Mouse (Mus musculus): ENCODE measurements at regions not wholly inside any gene's neighbourhood (a gene's known extent, or its start where the extent isn't known, plus 50 kb on each side); places are given as distances from the start of the nearest gene placed in this dataset.

DNA sequence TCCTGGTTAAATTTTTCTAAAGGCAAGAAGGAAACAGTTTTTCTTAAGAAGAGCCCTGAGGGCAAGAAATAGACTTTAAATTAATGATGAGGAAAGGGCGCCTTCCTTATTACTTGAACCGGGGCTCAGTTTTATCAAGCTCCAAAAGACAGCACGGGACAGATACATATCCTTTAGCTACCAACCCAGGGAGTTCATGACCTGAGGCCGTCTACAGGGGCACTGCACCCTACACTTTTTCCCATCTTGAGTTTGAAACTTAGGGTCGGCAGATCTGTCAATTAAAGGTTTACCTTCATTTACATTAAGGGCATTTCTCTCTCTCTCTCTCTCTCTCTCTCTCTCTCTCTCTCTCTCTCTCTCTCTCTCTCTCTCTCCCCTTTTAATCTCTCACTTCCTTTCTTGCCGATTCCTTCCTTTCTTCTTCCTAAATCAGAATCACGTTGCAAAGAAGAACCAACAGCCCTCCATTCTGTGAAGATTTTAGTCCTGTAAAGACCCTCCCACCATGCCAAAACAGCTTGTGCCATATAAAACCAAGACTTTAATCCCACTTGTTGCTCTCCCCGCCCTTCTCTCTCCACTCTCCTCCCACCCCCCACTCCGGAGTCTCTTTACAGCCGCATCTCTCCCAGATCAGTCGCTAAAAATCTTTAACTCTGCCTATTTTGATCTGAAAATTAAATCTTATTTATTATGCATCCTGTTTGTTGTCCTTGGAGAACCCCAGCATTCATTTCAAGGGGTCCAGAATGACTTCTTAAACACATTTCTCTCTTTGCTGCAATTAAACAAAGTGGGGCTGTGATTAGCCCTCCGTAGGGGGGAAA lies 185.5 kb upstream of the Sp8 start:
- no peak for DNase-seq
- intact Hi-C loops (cut with DNase I; ENCODE audit: low total_unique reads), result no loop called here

DNA sequence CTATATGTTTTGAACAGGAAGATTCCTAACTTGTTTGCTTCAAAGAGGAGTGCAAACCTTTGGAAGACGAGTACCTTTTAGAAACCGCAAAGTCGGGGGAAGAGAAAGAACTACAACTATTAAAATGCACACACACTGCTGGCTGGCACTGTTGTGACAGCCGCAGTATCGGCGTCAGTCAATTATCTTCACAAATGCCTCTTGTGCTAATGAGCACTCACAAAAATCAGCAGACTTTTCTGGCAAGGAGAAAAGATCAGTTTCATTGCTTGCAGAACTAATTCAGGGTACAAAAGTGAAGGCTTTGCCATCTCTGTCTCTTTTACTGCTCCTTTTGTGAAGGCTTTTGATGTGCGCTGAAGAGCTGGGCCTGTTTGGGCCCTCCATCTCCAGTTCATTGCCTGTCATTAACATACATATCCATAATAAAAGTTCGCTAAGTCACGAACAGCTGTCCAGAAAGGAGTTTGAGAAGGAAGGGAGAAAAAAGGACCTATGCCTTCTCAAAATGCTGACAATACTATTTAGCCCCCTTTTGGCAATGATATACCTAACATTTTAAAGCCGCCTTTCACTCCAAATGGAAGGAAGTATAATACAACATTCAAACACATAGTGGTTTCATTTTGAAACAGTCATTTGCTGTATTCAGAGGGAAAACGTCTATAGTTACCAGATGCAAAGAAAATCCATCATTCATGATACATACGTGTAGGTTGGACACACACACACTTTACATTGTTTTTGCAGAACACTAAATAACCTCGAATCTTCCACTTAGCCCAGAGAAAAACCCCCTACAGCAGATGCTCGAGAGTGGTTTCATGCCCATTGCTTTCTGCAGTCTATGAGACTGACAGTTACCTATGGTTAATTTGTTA lies 186.6 kb upstream of the Sp8 start:
- intact Hi-C loops (cut with DNase I; ENCODE audit: low total_unique reads), result no loop called here
- DNase-seq, result no peak

DNA sequence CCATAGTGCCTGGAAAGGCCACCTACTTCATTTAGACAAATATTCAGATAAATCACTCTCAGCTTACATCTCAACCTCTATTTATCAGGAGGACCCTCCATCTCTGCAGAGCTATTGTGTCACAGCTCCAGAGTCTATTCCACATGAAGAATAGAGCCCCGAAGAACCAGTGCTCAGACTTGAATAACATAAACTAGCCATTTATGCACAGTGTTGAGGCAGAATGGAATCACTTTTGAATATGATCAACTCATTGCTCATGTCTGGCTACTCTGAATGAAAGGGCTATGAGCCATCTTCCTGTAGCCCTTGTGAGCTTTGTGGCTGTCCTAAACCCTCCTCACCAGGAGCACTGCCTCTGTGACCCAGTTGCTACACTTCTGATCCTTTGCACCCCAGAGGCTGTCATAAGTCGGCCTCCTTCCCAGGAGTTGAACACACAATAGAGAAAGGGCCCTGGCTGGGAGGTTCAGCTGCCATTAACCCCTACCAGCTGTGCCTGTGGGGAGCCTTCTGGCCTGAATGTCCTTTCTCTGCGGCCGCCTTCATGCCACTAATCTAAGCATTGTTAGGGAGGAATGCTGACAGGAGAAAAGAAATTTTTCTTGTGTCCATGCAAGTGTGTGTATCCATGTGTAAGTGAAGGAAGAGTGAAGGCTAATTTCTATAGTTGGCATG lies 195.5 kb upstream of the Sp8 start:
- intact Hi-C loops (cut with DNase I; ENCODE audit: low total_unique reads), result no loop called here
- no peak for DNase-seq

DNA sequence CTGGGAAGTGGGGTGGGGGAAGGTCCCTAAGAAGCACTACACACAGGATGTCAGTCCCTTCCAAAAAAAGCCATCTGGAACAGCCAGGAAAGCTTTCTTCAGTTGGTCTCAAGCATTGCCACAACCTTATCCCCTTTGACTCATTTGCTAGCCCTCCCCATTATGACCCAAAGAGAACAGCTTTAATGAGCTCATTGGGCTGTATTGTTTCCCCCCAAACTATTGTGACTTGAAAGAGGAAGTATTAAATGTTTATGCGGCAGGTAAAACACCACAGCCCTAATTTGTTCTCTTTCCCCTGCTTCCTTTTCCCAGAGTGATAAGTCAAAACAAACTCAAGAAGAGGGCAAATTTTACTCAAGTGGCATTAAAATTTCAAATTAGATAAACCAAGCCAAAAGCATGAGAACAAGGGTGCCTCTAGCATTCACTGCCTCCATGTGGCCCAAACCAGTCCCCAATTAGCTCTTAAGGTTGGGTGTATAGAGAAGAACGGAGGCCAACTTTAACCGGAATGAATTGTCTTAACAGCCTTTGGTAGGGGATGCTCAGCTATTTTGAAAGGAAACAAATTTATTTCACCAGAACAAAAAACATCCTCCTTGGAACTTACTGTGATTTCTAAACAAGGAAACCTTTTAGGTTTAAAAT lies 196.7 kb upstream of the Sp8 start:
- intact Hi-C loops (cut with DNase I; ENCODE audit: low total_unique reads), result no loop called here
- no peak for DNase-seq

DNA sequence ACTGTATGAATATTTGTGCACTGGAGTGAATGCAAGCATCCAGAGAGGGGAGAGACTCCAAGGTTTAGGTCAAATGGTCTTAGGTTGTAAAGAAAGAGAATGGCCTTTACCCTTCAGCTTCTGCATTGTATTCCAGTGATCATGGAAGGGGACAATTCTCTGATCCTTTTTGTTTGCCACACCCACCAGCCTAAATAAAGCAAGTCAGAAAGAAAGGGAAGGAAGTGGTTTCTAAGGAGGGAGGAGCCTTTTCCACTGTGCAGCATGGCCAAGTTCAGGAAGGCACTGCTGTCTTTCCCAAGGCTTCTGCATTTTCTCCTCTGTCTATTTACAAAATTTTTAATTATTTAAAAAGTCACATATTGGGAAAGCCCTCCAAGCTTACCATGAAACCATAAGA lies 197.5 kb upstream of the Sp8 start:
- intact Hi-C loops (cut with DNase I; ENCODE audit: low total_unique reads), result no loop called here
- DNase-seq, result no peak

DNA sequence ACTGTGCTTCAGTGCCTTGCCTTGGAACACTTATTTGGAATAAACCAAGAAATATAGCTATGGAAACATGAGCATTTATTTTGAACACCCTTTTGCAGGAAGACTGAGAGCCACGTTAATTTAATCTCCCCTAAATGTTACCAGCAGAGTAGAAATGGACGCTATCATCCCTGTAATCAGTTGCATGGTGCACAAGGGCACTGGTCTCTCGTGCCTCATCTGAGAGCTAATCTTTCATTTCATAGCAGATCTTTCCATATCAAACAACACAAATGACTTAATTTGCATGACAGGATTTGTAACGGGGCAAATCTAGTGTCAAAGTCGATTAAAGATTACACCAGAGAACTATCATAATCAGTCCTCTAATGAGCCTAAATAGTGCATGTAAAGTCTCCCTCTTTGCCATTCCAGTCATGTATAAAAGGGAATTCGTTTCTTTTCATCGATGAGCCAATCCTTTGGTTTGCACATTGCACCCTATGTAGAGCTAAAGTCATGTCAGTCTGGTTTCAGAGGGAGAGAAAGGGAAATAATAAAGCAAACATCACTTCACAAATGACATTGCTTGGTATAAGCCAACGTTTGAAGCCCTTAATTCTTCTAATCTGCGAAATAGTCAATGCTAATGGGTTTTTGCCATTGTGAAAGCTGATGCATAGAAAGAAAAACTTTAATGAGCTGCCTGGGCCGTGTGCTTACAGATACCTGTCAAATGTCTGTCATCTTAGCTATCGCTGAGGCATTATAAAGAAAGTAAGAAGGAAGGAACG lies 198.7 kb upstream of the Sp8 start:
- no peak for DNase-seq
- intact Hi-C loops (cut with DNase I; ENCODE audit: low total_unique reads), result no loop called here

DNA sequence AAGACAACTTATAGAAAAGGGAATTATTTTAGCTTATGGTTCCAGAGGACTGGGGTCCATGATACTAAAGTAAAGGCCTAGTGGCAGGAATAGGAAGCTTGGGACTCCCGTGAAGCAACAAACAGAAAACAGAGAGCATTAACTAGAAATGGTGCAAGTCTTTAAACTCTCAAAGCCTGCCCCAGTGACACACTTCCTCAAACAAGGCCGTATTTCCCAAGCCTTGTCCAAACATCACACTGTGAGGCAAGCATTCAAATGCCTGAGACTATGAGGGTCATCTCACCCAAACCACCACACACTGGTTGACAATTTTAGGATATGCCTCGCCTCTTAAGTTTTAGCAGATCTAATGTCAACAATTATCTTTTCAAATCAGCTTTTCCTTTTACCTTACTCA lies 205.2 kb upstream of the Sp8 start:
- DNase-seq, result no peak
- intact Hi-C loops (cut with DNase I; ENCODE audit: low total_unique reads), result no loop called here

DNA sequence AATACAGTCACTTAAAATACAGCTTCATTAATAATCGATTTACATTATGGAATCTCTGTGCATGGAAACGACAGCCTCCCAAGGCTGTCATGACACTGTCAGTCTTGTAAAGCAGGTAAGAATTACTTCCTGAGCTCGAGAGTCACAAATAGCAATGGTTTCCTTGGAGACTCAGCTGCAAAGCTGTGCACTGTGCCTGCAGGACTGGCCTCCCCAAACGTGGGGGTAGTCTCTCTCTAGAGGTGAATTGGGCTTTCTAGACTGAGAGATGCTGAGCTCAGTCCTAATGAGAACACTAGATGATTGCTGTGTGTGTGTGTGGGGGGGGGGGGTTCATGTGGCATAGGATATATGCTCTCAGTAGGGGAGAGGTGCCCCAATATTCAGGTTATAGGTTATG lies 208.9 kb upstream of the Sp8 start:
- DNase-seq, result no peak
- intact Hi-C loops (cut with DNase I; ENCODE audit: low total_unique reads), result no loop called here

DNA sequence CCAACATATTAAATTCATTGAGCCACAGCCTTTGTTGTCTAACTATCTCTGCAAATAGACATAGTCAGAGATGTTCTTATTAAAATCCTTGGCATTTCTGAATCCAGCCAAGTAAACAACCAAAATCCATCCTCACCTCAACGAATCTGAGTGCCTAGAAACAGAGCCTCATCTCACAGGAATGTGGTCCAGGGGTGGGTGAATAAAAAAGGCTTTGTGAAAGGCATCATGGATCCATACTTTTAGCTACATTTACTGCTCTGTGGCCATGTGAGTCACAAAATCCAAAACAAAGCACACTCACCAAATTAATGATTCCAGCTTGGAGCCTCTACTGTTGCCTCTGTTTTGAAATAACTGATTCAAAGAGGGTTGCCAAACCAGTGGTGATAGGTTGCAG lies 210.7 kb upstream of the Sp8 start:
- no peak for DNase-seq
- intact Hi-C loops (cut with DNase I; ENCODE audit: low total_unique reads), result no loop called here

DNA sequence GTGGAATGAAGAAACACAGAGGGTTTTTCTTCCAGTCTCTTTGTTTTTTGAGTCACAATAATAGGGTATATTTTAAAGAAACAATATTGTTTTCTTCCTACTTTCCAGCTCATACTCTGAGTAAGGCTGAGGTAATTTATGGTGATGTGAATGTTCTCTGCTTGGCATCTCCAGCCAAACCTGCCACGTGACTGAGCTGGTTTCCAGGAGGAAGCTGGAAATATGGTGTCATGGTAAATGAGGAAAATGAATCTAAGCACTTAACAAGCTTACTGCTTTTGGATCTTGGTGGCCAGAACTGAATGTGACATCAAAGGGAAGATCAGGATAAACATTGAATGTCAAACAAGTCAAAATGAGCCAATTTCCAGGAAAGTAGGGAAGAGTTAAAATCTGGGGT lies 215.8 kb upstream of the Sp8 start:
- intact Hi-C loops (cut with DNase I; ENCODE audit: low total_unique reads), result no loop called here
- DNase-seq, result no peak

DNA sequence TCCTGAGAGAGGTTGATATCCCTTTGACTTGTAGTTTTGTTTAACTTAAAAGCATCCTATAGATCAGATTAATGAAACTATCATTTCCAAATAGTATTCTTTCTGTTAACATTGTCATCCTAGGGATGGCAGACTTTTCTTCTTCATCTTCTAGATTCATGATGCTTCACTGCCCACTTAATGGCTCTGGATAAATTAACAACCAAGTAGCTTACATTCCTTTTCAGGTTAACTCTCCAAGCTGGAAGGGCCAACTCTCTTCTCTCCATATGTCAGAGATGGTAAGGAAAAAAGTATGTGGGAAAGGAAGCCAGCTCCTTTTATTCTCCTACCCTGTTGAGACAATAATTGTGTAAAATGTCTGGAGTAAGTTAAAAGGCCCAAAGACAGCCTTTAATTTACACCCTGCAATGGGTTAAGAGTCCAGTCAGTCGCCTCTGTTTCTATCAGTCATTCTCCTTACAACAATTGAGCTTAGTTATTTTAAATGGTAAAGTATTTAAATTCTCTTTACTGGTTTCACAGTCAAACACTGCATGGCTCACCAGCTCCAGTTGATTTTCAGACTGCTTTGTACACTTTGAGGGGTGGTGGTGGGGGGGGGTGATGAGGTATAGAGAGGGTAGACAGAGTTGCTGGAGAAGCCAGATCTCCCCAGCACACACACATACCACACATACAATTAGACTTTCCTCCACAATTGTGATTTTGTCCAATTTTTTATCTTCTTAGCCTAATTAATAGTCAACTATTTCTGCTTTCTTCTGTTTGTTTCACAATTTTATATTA lies 224.2 kb upstream of the Sp8 start:
- intact Hi-C loops (cut with DNase I; ENCODE audit: low total_unique reads), result no loop called here
- DNase-seq, result no peak

DNA sequence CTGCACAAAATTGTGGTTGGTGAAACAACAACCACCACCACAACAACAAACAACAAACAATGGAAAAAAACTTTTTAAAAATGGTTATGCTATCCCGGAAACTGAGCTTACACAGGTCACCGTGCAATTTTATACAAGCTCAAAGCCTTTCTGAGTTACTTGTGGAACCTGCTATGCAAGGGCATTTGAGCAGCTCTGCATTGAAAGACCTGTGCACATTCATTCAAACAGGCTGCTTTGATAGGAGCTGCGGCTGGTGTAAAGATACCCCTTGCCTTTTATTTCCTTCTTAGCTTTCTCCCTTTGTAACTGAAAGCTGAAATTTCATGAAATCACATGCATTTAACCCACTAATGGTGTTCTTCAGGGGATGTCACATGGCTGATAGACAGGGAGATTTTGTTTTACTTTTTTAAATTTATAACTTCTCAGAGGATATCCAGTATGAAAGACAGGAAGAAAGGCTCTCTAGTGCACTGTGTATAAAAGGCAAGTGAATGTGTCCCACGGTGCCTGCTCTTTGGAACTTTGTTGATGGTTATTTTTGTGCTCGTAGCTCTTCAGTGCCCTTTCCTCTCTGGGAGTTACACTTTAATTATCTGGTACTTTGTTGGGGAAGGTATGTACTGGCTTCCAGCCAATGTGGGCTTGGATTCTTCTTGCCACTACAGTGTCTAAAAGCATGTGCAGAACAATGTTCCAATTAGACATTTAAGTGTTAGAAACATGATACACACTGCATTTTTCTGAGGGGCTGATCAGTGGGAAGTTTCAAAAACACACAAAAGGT lies 225.1 kb upstream of the Sp8 start:
- no peak for DNase-seq
- intact Hi-C loops (cut with DNase I; ENCODE audit: low total_unique reads), result no loop called here

DNA sequence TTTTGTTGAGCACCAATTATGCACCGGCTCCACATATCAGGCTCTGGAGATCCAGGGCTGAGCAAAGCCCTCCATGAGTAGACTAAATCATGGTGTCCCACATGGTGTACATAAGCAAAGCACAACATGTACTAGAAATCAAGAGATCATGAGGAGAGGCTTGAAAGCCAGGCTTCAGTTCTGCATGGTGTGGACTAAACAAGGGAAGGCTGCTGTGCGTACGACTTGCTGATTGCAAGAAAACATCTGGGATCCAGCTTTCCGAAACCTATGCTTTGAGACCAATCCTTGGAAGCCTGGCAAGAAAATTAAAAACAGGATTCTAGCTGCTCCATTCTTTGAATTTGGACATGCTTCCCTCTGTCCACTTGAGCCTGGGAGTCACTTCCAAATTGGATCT lies 249.1 kb upstream of the Sp8 start:
- intact Hi-C loops (cut with DNase I; ENCODE audit: low total_unique reads), result no loop called here
- DNase-seq, result no peak

DNA sequence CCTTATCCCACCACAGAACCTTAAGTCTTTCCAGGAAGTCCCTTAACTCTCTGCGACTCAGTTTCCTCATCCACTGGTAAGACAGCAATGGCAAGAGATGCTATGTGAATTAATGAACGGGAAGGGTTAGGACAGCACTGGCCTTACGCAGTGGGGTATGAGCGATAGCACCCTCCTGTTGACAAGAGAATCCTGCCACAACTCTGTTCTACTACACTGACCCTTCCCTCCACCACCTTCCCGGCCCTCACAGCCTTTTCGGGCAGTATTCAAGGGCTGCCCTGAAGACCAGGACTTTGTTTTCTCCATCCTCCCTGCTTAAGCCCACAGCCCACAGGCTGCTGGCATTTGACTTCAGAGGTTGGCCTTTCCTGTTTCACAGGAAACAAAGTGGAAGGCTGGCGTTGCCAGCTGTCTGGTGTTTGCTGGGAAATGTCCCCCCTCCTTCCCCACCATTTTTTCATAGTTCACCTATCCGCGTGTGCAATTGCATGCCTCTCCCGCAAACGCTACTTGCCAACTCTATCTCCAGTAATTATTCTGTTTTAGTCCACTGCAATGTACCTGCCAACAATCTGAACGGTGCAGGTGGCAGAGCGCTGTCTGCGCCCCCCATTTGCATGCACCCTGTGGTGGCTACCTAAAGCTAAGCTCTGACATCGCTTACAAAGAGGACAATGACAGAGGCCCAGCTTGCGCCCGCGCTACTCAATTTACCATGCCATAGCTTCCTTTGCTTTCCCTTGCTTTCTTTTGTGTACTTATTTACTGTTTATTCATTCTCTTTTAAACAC lies 251.2 kb upstream of the Sp8 start:
- intact Hi-C loops (cut with DNase I; ENCODE audit: low total_unique reads), result no loop called here

DNA sequence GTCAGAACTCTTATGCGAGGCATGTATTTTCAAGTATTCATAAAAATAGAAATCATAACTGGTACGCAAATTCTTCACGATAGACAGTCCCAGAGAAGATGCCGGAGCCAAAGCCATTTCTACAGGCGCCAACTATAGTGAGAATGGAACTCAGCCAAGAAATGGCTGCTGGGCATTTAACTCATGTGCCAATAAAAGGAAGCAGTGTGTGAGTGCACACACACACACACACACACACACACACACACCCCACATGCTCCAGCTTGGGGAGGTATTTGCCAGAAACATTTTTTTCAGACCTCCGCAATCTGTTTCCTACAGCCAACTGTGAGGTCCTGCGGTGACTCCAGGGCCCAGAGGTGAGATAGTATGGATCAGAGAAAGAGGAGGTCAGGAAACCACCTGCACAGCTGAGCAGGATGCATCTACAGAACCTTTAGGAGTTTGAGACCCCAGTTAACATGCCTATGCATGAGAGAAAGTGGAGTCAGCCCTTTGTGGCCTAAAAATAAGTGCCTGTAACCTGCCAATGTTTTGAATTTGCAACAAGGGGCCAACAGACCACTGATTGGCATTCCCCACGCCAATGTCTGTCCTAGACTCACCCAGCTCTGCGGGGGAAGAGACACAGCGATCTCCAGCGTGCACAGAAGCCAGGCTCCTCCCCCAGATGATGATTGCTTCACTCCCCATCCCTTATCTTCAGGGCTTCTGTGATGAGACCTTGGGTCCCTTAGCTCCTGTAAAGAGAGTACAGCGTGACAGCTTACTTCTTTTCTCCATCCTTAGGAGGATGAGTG lies 262.1 kb upstream of the Sp8 start:
- DNase-seq, result no peak
- intact Hi-C loops (cut with DNase I; ENCODE audit: low total_unique reads), result no loop called here

More for the DNA sequence above, 251.2 kb upstream of the Sp8 start:
- no peak for DNase-seq

DNA sequence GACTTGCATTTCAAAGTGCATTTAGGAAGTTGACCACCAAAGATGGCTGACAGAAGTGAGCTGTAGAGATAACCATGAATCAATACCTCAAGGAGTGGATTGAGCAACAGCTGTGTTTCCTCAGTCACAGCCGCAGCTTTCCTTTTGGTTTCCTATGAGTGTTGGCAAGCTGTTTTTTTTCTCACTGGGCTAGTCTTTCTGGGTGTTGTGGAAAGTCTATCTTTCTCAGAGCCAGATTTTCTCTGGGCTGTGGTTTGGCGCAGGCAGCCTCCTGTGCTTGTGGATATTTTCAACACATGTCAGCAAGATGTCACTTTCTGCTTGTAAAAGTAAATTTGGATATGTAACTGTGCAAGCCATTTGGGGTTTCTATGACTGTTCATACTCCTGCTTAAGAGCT lies 268.6 kb upstream of the Sp4 start:
- no peak for DNase-seq
- intact Hi-C loops (cut with DNase I; ENCODE audit: low total_unique reads), result no loop called here

All from gastrocnemius, postnatal 14 days (tissue).